Mouse (Mus musculus) forebrain, embryonic 12.5 days (tissue): ENCODE results near the gene Gse1. TPM values are rescaled to one million over a fixed set of nuclear protein-coding genes. Genes with fewer than 3 reads are reported as not detected.

Source experiments
- ATAC-seq: fragments of 200-750 bp; cut with Nextera tagmentation; 2 replicates; pipeline ENCODE4 v1.8.0; 2017; ENCODE audit warnings: moderate TSS enrichment; ENCODE audit not compliant: low FRiP score
- H3K27ac ChIP-seq: fragments of 300-500 bp; sonication (generic); 2 replicates; pipeline ENCODE4 v1.5.1; 2016; ENCODE audit warnings: mild to moderate bottlenecking
- H3K27me3 ChIP-seq: fragments of 300-500 bp; sonication (generic); 2 replicates; pipeline ENCODE4 v1.6.1; 2016; ENCODE audit warnings: mild to moderate bottlenecking
- H3K36me3 ChIP-seq: fragments of 300-500 bp; sonication (generic); replicated peaks from 2 replicates; pipeline ENCODE4 v1.6.1; 2016; ENCODE audit warnings: mild to moderate bottlenecking
- H3K4me1 ChIP-seq: fragments of 300-500 bp; sonication (generic); 2 replicates; pipeline ENCODE4 v1.6.1; 2016
- H3K4me2 ChIP-seq: fragments of 300-500 bp; sonication (generic); 2 replicates; pipeline ENCODE4 v1.6.1; 2016; ENCODE audit warnings: mild to moderate bottlenecking, moderate library complexity
- H3K4me3 ChIP-seq: fragments of 300-500 bp; sonication (generic); replicated peaks from 2 replicates; pipeline ENCODE4 v1.5.1; 2016; ENCODE audit warnings: mild to moderate bottlenecking
- H3K9ac ChIP-seq: fragments of 300-500 bp; sonication (generic); 2 replicates; pipeline ENCODE4 v1.6.1; 2016; ENCODE audit warnings: mild to moderate bottlenecking
- H3K9me3 ChIP-seq: fragments of 300-500 bp; sonication (generic); 2 replicates; pipeline ENCODE4 v1.6.1; 2016
- WGBS: fragments of 180-500 bp; shearing (Covaris S2); methylation state at CpG from one replicate; pipeline ENCODE4 v1.1.7; 2016; 5-methylcytosine and 5-hydroxymethylcytosine counted together
- polyA plus RNA-seq: library from polyadenylated mRNA; unstranded; fragments of >200 nt; fragmentation: Nextera tagmentation; extraction: Ambion mirVana; gene quantifications from 2 replicates; pipeline ENCODE4 v1.2.1, GENCODE M21; 2016

Gse1 gene
- polyA plus RNA-seq, 1 experiment from 2014 or later, result 20.4 TPM

DNA sequence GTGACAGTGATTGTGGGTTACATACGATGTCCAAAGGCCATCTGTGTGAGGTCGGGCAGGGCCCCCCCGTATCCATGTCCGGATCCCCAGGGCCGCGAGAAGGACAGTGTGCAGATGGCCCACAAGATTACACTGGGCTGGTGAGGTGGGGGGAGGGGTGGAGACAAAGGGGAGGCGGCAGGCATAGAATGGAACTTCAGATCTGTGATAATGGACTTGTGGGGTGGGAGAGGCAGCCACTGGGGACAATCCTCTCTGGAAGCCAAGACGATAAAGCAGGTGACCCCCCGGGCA, 107.8 kb downstream of the Gse1 start:
- Histone ChIP-seq H3K27me3 (peaks cover 34% of the 10 kb centered on the region; the same call in 1 of the 2 replicates), H3K27ac (peak overlapping the region; percentile 97), H3K9ac (peak overlapping the region; percentile 48), H3K9me3 (no peaks in the 10 kb centered on the region), H3K4me1 (peaks cover 80% of the 10 kb centered on the region), H3K36me3 (no peaks in the 10 kb centered on the region), H3K4me3 (no peak overlapping the region), H3K4me2 (peak overlapping the region; percentile 46)
- WGBS, result 1% methylated on average over 9 of the region's 9 CpGs
- peak; percentile 53 for ATAC-seq

DNA sequence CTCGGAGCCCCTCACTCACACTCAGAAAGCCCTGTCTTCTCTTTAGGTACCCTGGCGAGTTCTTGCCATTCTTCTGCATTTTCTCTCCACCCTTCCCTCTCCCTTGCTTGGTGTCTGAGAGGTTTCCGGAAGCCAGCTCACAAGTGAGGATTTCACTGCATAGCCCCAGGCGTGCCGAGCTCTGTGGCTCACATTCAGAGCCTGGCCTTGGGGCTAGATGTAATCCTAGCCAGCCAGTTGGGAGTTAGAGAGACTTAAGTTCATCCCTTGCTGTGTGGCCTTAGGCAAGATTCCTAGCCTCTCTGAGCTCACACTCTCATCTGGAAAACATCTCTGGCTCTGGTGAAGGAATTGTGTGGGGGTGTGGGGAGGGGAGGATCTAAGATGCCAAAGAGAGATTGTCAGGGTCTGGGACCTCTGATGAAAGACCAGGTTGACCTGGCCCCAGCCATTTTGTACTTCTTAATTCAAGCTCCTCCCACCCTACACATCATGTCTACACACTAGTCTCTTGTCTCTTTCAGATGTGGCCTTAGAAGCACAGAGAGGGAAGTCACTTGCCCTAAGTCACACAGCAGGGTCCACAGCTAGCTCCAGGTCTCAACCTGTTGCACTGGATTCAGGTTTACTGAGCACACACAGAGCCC, 108.8 kb downstream of the Gse1 start:
- H3K4me3 ChIP-seq, result no peak overlapping the region
- no peaks in the 10 kb centered on the region for H3K9me3 ChIP-seq
- 34% methylated on average over 5 of the region's 5 CpGs for WGBS
- no peak for ATAC-seq
- H3K27ac ChIP-seq, result peak overlapping the region; percentile 97; the same call in 1 of the 2 replicates
- no peaks in the 10 kb centered on the region for H3K36me3 ChIP-seq
- no peak overlapping the region for H3K4me2 ChIP-seq
- H3K27me3 ChIP-seq, result peaks cover 25% of the 10 kb centered on the region; the same call in 1 of the 2 replicates
- peaks cover 79% of the 10 kb centered on the region for H3K4me1 ChIP-seq
- 0 out of 2 replicates have a peak overlapping the region, but pooled peaks have one; percentile 48 for H3K9ac ChIP-seq

DNA sequence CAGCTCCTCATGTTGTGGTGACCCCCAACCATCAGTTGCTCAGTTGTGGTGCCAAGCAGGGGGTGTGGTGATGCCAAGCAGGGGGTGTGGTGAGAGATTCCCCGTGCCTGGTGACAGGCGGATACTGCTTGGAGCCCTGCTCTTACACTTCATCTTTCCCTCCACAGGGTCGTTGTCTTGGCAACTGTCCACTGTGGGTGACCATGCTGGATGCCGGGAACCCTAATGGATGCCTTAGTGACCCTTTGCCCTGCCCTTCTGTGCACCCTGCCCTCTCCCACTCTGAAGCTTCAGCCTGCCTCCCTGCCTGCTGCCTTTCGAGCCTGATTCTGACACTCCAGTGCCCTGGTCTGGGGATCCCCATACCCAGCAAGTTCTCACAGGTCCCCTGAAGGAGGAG, 109.4 kb downstream of the Gse1 start:
- ATAC-seq, result no peak
- H3K4me1 ChIP-seq, result peaks cover 79% of the 10 kb centered on the region
- H3K27me3 ChIP-seq, result peaks cover 21% of the 10 kb centered on the region; the same call in 1 of the 2 replicates
- no peak overlapping the region for H3K27ac ChIP-seq
- H3K4me3 ChIP-seq, result no peak overlapping the region
- WGBS, result 61% methylated on average over 5 of the region's 5 CpGs
- no peaks in the 10 kb centered on the region for H3K36me3 ChIP-seq
- H3K9me3 ChIP-seq, result no peaks in the 10 kb centered on the region
- no peak overlapping the region for H3K4me2 ChIP-seq
- no peak overlapping the region for H3K9ac ChIP-seq

DNA sequence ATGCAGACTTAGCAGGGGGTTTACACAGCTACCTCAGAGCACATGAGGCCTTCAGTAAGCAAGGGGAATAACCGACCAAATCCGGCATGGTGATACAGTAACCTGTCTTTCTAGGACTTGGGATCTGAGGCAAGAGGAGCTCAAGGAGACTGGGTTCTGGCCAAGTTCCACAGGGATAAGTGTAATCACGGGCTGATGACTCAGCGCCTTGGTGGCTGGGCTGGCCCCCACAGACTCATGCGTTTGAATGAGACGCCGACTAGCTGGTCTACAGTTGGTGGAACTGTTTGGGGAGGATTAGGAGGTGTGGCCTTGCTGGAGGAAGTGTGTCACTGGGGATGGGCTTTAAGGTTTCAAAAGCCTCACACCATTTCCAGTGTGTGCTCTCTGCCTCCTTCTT, 110.4 kb downstream of the Gse1 start:
- peaks cover 87% of the 10 kb centered on the region for H3K4me1 ChIP-seq
- 96% methylated on average over 7 of the region's 7 CpGs for WGBS
- H3K9ac ChIP-seq, result no peak overlapping the region
- no peak overlapping the region for H3K4me3 ChIP-seq
- peaks cover 19% of the 10 kb centered on the region; the same call in 1 of the 2 replicates for H3K27me3 ChIP-seq
- no peak for ATAC-seq
- no peak overlapping the region for H3K4me2 ChIP-seq
- H3K36me3 ChIP-seq, result no peaks in the 10 kb centered on the region
- no peak overlapping the region for H3K27ac ChIP-seq
- H3K9me3 ChIP-seq, result no peaks in the 10 kb centered on the region

DNA sequence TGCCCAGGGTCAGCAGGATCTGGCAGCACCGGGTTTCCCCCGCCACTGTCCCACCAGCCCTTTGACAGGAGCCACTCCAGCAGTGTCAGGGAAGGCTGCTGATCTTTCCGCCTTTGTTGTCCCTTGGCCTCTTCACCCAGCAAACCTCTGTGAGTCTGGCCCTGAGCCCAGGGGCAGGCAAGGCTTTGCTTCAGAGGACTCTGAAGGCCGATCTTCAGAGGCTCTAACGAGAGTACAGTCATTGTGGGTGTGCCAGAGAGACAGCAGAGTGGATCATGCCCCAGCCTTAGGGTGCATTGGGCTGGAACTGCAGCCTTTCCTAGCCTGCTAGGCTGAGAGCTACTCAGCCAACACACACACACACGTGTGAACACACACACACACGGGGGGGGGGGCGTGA, 111.5 kb downstream of the Gse1 start:
- no peak overlapping the region for H3K4me2 ChIP-seq
- H3K27me3 ChIP-seq, result peaks cover 19% of the 10 kb centered on the region; the same call in 1 of the 2 replicates
- peaks cover 91% of the 10 kb centered on the region for H3K4me1 ChIP-seq
- no peak for ATAC-seq
- H3K27ac ChIP-seq, result 0 out of 2 replicates have a peak overlapping the region, but pooled peaks have one; percentile 2
- H3K36me3 ChIP-seq, result no peaks in the 10 kb centered on the region
- H3K4me3 ChIP-seq, result no peak overlapping the region
- H3K9me3 ChIP-seq, result no peaks in the 10 kb centered on the region
- 43% methylated on average over 6 of the region's 8 CpGs for WGBS
- 0 out of 2 replicates have a peak overlapping the region, but pooled peaks have one; percentile 4 for H3K9ac ChIP-seq

DNA sequence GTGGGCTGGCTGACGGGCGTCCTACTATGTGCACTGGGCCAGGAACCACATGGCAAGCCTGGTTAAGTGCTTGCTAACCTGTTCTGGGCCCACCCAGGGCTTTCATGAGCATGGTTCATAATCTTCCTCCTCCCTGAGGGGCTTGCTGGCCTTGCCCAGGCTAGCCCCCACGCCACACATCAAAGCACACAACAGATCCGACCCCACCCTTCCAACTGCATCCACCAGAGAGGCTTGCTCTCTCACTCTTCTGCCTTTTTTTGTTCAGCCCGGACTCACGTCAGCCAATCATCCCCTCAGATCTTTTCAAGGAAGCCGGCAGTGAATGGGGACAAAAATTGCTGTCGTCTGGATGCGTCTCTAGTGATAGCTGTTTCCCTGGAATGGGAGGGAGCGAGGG, 112.9 kb downstream of the Gse1 start:
- Histone ChIP-seq H3K27me3 (peaks cover 24% of the 10 kb centered on the region; the same call in 1 of the 2 replicates), H3K4me2 (no peak overlapping the region), H3K4me3 (no peak overlapping the region), H3K36me3 (no peaks in the 10 kb centered on the region), H3K27ac (peak overlapping the region; percentile 65), H3K9ac (peak overlapping the region; percentile 25; the same call in 1 of the 2 replicates), H3K9me3 (no peaks in the 10 kb centered on the region), H3K4me1 (peaks cover 91% of the 10 kb centered on the region)
- no peak for ATAC-seq
- WGBS, result 35% methylated on average over 10 of the region's 10 CpGs

DNA sequence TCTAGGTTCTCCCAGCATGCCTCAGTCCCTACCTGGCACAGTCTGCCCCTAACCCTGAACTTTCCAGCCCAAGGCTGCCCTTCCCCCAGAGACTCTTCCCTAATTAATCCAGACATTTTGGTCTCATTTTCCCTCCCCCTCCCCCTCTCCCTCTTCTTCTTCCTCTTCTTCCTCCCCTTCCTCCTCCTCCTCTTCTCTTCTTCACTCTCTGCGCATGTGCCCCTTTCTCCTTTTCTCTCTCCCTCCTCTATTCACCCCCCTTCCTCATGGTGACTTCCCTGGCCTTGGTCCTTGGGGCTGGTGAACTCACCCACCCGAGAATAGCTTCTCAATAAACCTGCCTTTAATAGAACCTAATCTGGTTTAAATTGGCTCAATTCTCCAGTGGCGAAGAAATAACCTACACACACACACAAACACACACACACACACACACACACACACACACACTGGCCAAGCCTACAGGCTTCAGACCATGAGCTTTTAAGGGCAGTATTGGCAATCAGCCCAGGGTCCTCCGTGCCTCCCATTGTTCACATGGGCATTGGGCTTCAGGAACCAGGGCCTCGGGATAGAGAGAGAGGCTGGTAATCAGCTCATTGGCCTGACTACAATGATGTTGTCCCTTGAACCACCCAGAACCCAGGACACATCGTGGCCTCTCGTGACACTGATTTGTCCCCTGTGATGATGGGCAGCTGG, 114.7 kb downstream of the Gse1 start:
- H3K36me3 ChIP-seq, result no peaks in the 10 kb centered on the region
- 30% methylated on average over 7 of the region's 7 CpGs for WGBS
- H3K27ac ChIP-seq, result peak overlapping the region; percentile 71
- peaks cover 91% of the 10 kb centered on the region for H3K4me1 ChIP-seq
- H3K27me3 ChIP-seq, result peaks cover 22% of the 10 kb centered on the region
- H3K4me3 ChIP-seq, result no peak overlapping the region
- 0 out of 2 replicates have a peak overlapping the region, but pooled peaks have one; percentile 4 for H3K9ac ChIP-seq
- no peaks in the 10 kb centered on the region for H3K9me3 ChIP-seq
- no peak overlapping the region for H3K4me2 ChIP-seq
- peak; percentile 31; the same call in 1 of the 2 replicates for ATAC-seq

DNA sequence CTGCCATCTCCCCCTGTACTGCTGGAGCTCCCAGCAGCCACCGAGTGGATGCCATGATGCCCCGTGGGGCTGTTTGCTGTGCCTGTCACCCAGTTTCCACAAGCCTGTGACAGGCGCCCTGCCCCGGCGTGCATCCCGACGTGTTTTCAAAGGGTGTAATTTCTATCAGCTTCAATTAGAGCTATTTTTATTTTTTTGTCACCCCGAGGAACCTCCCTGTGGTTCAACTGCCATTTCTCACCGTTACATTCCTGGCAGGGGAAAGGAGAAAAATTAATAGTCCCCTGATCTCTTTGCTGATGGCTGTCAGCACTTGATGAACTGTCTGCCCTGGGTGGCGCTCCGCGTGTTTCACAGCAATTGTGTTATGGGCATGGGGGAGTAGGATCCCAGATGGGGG, 115.3 kb downstream of the Gse1 start:
- peaks cover 95% of the 10 kb centered on the region for H3K4me1 ChIP-seq
- no peaks in the 10 kb centered on the region for H3K36me3 ChIP-seq
- H3K4me2 ChIP-seq, result no peak overlapping the region
- H3K9me3 ChIP-seq, result no peaks in the 10 kb centered on the region
- H3K4me3 ChIP-seq, result no peak overlapping the region
- H3K27me3 ChIP-seq, result peaks cover 17% of the 10 kb centered on the region
- WGBS, result 52% methylated on average over 12 of the region's 12 CpGs
- ATAC-seq, result peak; percentile 4; the same call in 1 of the 2 replicates
- peak overlapping the region; percentile 71 for H3K27ac ChIP-seq
- 0 out of 2 replicates have a peak overlapping the region, but pooled peaks have one; percentile 4 for H3K9ac ChIP-seq

DNA sequence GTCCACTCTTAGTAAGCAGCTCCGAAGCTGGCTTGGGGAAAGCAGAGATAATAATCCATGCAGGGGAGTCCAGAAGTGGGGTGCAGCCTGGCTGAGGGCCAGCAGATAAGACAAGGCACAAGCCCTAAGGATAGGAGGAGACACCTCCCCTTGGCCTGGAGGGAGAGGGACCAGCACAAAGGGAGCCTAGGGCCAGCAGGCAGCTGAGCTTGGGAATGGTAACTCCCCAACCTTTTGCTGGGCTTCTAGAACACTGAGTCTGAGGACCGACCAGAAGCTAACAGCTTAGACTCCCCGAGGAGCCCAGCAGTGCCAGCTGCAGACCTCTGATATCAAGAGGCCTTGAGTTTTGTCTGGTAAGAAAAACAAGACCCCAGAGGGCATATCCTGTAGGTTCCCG, 115.9 kb downstream of the Gse1 start:
- H3K36me3 ChIP-seq, result no peaks in the 10 kb centered on the region
- no peak overlapping the region for H3K4me2 ChIP-seq
- peaks cover 14% of the 10 kb centered on the region for H3K27me3 ChIP-seq
- WGBS, result 25% methylated on average over 4 of the region's 4 CpGs
- H3K27ac ChIP-seq, result peak overlapping the region; percentile 71
- no peak for ATAC-seq
- peaks cover 99% of the 10 kb centered on the region for H3K4me1 ChIP-seq
- no peak overlapping the region for H3K4me3 ChIP-seq
- H3K9me3 ChIP-seq, result no peaks in the 10 kb centered on the region
- H3K9ac ChIP-seq, result no peak overlapping the region

DNA sequence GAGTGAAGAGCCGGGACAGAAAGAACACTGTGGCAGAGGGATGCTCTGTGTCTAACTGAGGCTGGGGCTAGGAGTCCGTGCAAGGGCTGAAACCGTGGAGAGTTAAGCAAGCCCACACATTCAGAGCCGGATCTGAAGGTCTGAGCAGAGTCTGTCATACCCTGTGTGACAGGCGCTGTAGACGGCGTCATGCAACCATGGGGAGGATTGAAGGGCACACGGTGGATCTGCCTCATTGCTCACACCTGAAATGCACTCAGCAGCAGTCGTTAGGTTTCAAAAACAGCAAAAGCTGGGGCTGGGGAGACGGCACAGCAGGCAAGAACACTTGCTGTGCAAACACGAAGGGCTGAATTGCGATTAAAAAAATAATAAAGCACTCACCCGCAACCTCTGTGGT, 116.3 kb downstream of the Gse1 start:
- Histone ChIP-seq H3K4me1 (peaks cover 99% of the 10 kb centered on the region), H3K9me3 (no peaks in the 10 kb centered on the region), H3K27me3 (peaks cover 14% of the 10 kb centered on the region), H3K36me3 (no peaks in the 10 kb centered on the region), H3K4me3 (no peak overlapping the region), H3K27ac (peak overlapping the region; percentile 65), H3K9ac (no peak overlapping the region), H3K4me2 (no peak overlapping the region)
- ATAC-seq, result no peak
- 26% methylated on average over 13 of the region's 13 CpGs for WGBS

DNA sequence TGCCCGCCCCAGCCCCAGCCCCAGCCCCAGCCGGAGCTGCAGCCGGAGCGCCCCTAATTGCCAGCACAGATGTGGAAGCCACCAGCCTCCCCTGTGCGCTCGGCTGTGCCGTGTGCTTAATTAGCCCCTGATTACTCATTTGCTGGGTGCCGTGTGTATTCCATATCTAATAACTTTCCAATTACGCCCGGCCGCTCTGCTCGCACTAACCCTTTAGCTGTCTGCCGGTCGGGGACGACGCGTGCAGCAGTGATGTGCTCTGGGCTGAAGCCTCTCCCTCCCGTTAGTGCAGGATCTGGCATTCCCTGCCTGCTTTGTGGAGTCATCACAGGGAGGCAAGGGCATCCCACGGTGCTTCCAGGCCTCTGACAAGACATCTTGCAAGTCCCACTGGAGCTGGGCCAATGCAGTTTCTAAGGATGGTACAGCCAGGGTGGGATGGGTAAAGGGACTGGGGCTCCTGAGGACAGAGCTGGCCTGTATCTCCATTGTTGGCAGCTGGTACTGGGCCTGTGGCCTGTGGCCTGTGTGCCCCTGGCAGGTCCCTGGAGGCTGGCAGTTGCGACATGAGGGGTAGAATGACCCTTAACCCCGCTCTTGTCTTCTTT, 119.6 kb downstream of the Gse1 start:
- ATAC-seq, result peak; percentile 60
- H3K9ac ChIP-seq, result no peak overlapping the region; the same call in 1 of the 2 replicates
- H3K4me1 ChIP-seq, result peaks cover 89% of the 10 kb centered on the region
- no peaks in the 10 kb centered on the region for H3K9me3 ChIP-seq
- no peaks in the 10 kb centered on the region for H3K36me3 ChIP-seq
- H3K27ac ChIP-seq, result peak overlapping the region; percentile 91
- peaks cover 10% of the 10 kb centered on the region for H3K27me3 ChIP-seq
- 49% methylated on average over 21 of the region's 21 CpGs for WGBS
- no peak overlapping the region for H3K4me3 ChIP-seq
- H3K4me2 ChIP-seq, result peak overlapping the region; percentile 17; the same call in 1 of the 2 replicates

DNA sequence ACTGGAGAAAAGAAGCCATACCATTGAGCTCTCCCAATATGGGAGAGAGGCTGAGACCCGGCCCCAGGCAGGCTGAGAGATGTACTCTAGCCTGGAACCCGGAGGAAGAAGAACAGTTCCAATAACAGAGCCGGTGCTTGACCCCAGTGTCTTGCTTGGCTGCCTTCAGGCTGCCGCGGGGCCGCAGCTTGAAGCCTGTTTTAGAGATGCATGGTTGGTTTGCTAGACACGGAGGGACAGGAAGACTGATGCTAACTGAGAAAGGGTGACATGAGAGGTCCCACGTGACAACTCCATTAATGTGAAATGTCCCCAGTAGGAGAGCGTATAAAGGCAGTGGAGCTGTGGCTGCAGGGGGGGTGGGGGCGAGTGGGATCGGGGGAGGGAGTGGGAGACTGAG, 120.7 kb downstream of the Gse1 start:
- WGBS, result 32% methylated on average over 11 of the region's 11 CpGs
- Histone ChIP-seq H3K9me3 (no peaks in the 10 kb centered on the region), H3K4me2 (no peak overlapping the region), H3K4me3 (no peak overlapping the region), H3K36me3 (no peaks in the 10 kb centered on the region), H3K27me3 (peaks cover 12% of the 10 kb centered on the region), H3K27ac (peak overlapping the region; percentile 91), H3K9ac (0 out of 2 replicates have a peak overlapping the region, but pooled peaks have one; percentile 36), H3K4me1 (peaks cover 89% of the 10 kb centered on the region)
- no peak for ATAC-seq
